Mouse (Mus musculus) liver, adult 2 months (tissue): ENCODE measurements around the gene Dusp19. TPM values are rescaled to one million over a fixed set of nuclear protein-coding genes. Genes with fewer than 3 reads are reported as not detected.

Source experiments
- DNase-seq: peaks from one replicate; pipeline ENCODE4 v3.0.0-alpha.2; 2011; ENCODE audit warnings: low read depth, low spot score; ENCODE audit errors: extremely low read depth
- H3K27ac ChIP-seq: fragments of 200-500 bp; replicated peaks from 2 replicates; pipeline ENCODE4 v1.5.1; 2012; ENCODE audit warnings: low read depth, mild to moderate bottlenecking, control low read depth, inconsistent platforms, low read length; ENCODE audit not compliant: insufficient read depth
- H3K27me3 ChIP-seq: fragments of 200-500 bp; 2 replicates; pipeline ENCODE4 v1.6.1; 2012; ENCODE audit warnings: mild to moderate bottlenecking, moderate library complexity, low read length, inconsistent platforms; ENCODE audit not compliant: control insufficient read depth, insufficient read depth
- H3K36me3 ChIP-seq: fragments of 200-500 bp; 2 replicates; pipeline ENCODE4 v1.6.1; 2012; ENCODE audit warnings: low read length, inconsistent platforms; ENCODE audit not compliant: control insufficient read depth, insufficient read depth
- H3K4me1 ChIP-seq: fragments of 200-500 bp; 2 replicates; pipeline ENCODE4 v1.6.1; 2011; ENCODE audit warnings: low read length; ENCODE audit not compliant: control insufficient read depth, insufficient read depth
- H3K4me3 ChIP-seq: fragments of 200-500 bp; 2 replicates; pipeline ENCODE4 v1.5.1; 2011; ENCODE audit warnings: low read depth, mild to moderate bottlenecking, control low read depth, low read length, moderate library complexity; ENCODE audit not compliant: insufficient read depth
- H3K79me2 ChIP-seq: fragments of 200-500 bp; 2 replicates; pipeline ENCODE4 v1.6.1; 2012; ENCODE audit warnings: inconsistent platforms, mild to moderate bottlenecking, low read length, moderate library complexity; ENCODE audit not compliant: control insufficient read depth, insufficient read depth
- H3K9ac ChIP-seq: fragments of 200-500 bp; 2 replicates; pipeline ENCODE4 v1.6.1; 2012; ENCODE audit warnings: low read depth, mild to moderate bottlenecking, control low read depth, inconsistent platforms, low read length
- CTCF ChIP-seq: fragments of 200-500 bp; IDR thresholded peaks from 2 replicates; pipeline ENCODE4 v1.5.1; 2011; ENCODE audit warnings: low read depth, low read length, control low read depth
- POLR2A ChIP-seq: fragments of 200-500 bp; IDR thresholded peaks from 2 replicates; pipeline ENCODE4 v1.6.1; 2011; ENCODE audit warnings: low read length, control low read depth; ENCODE audit not compliant: insufficient read depth; ENCODE audit errors: extremely low read depth
- WGBS: fragments of 180-500 bp; shearing (Covaris S2); methylation state at CpG from one replicate; pipeline ENCODE4 v1.1.7; 2018; 5-methylcytosine and 5-hydroxymethylcytosine counted together
- polyA plus RNA-seq: library from polyadenylated mRNA; depleted of rRNA; stranded (reverse); fragments of >200 nt; gene quantifications from 2 replicates; pipeline ENCODE4 v1.2.3, GENCODE M21; 2012; rRNA removed
- total RNA-seq: library from RNA; depleted of rRNA; stranded (reverse); fragments of >200 nt; gene quantifications from 2 replicates; pipeline ENCODE4 v1.2.3, GENCODE M21; 2014; rRNA removed

Dusp19 gene
- total and polyA plus RNA-seq, 2 experiments, result 3.5 to 12.6 TPM

- 92% methylated on average over 8 of the region's 8 CpGs for WGBS
- TF ChIP-seq POLR2A (no peak), CTCF (no peak)
- H3K79me2 ChIP-seq, result no peaks in the 10 kb centered on the region
- DNase-seq, result no peak
- H3K27me3 ChIP-seq, result no peaks in the 10 kb centered on the region
- H3K4me1 ChIP-seq, result no peaks in the 10 kb centered on the region
- no peak overlapping the region for H3K9ac ChIP-seq
- no peak overlapping the region for H3K4me3 ChIP-seq
- H3K27ac ChIP-seq, result no peak overlapping the region
- no peaks in the 10 kb centered on the region for H3K36me3 ChIP-seq
Observed at GRCm38 (mm10) chr2:80678803-80679202, 62.0 kb downstream of the Dusp19 start.

Other genes with a start within 250 kb of the Dusp19 start
- gene Frzb, start 169.4 kb upstream of the Dusp19 start, total RNA-seq, result 0.74 and 1.6 TPM in 2 replicates
- gene Frzb, start 169.4 kb upstream of the Dusp19 start, polyA plus RNA-seq, result 0.75 and 1.0 TPM in 2 replicates
- gene Nckap1, start 35.7 kb upstream of the Dusp19 start, total RNA-seq, result 88.8 and 95.3 TPM in 2 replicates
- gene Nckap1, start 35.7 kb upstream of the Dusp19 start, polyA plus RNA-seq, result 20.5 and 22.1 TPM in 2 replicates
- 4.8 and 6.0 TPM in 2 replicates for gene Nup35, start 191 bp downstream of the Dusp19 start, total RNA-seq
- gene Nup35, start 191 bp downstream of the Dusp19 start, polyA plus RNA-seq, result 9.1 and 9.5 TPM in 2 replicates